Mouse (Mus musculus) heart, postnatal 0 days (tissue): ENCODE results near the gene Mthfd2.

ENCODE experiments used
- CTCF ChIP-seq: IDR thresholded peaks from 2 replicates; pipeline ENCODE4 v1.5.1; 2016; ENCODE audit warnings: antibody characterized with exemption, control low read depth, low read depth
- EP300 ChIP-seq: IDR thresholded peaks from 2 replicates; pipeline ENCODE4 v1.6.1; 2016; ENCODE audit warnings: antibody characterized with exemption, low read depth

GRCm38 (mm10) chr6:83265653-83266052 is 60.1 kb downstream of the Mthfd2 start:
- TF ChIP-seq CTCF (no peak), EP300 (no peak)
